Mouse (Mus musculus): ENCODE data around the gene Trpv1.

Gene Trpv1

DNA sequence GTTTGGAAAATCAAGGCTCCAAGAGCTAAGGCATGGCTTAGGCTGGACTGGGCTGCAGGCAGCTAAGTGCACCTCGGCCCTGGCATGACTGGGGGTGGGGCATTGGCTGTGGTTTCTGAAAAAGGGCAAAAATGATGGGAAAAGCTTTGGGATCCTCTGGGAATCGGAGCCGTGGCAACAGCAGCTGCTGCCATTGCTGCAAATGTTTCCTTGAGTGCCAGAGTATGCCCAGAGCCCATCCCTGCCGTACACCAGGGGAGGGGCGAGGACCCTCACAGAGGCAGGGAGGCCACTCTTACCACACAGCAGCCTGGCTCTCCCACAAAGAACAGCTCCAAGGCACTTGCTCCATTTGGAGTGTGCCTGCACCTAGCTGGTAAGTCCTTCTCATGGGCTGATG lies at the start of gene Trpv1:
Gene Trpv1, plus strand, starts transcription at position 301 of the 400 bp plus-strand sequence.
- DNase-seq (ENCODE audit: low spot score): no peak

DNA sequence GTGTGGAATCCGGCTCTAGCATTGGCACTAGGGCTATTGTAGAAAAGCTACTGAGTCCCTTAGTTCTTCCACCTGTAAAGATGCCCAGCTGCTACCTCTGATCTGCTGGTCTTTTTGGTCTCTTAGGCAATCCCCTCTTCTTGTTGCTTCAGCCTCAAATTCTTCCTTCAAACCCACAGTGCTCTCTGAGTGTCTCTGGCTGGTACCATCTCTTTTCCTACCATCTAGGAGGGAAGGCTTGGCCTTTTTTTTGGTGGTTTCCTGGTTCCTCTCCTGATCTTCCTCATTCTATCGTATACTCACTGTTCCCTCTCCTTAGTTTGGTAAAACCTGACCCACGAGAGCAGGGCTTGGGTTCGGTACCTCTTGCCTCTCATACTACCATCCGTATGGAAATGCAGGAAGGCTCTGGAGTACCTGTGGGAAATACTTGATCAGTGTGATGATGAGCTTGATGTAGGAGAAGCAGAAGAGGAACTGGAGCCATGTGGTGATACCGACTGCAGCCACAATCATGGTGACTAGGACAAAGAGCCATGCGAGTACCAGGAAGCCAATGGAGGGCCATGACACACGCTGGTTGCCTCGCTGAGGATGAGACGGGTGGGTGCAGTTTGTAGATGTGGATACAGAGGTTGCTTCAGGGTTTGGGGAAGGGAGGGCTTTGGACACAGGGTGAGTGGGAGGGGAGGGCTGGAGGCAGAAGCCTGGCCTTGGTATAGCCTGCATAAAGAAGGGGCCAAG lies 48.0 kb upstream of the Trpv1 start:
- DNase-seq (ENCODE audit: low spot score): no peak

DNA sequence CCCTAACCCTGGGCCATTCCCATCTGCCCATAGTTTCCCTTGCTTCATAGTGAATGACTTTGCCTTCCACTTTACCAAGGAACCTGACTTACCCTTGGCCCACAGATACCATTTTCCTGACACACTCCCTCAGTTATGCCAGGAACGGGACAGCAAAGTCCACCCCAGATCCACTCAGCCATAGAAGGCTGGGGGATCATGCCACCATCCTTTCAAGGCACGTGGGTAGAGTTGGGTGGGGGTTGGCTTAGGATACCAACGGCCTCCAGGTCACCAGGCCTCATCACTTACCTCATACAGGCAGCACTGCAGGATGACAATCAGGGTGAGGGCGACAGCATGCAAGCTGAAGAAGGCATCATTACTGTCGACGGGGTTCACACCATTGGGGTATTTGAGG lies 46.9 kb upstream of the Trpv1 start:
- DNase-seq (ENCODE audit: low spot score): no peak

DNA sequence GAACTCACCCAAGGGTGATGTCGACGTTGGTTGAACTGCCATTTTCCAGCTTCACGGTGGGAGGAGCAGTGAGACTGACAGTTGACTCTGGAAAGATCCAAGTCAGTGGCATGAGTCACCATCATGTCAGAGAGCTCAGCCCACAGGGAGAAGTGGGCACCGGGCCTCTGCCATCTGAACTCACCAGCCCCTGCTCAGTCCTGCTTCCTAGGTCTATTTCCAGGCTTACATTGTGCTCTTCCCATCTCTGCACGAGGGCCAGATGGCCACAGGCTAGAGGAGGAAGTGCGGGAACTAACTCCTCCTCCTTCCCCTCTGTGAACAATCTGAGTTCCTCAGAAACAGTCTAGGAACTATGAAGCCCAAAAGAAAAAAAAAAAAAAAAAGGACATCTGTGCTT lies 41.0 kb upstream of the Trpv1 start:
- no peak for DNase-seq (ENCODE audit: low spot score)

DNA sequence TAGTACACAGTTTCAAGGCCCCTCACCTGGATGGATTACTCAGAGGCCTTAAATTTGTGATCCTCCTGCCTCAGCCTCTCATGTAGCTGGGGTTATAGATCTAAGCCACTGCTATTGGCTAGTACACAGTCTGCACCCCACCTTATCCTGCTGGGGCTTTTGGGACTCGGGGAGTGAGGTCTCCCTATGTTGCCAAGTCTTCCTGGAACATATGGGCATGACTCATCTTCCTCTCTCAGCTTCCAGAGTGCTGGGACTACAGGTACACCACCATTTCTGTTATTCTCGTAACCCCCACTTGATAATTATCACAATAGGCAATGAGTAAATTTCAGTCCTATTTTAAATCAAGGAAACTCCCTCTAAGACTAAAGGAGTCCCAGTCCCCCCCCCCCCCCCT lies 39.6 kb upstream of the Trpv1 start:
- DNase-seq (ENCODE audit: low spot score): no peak

DNA sequence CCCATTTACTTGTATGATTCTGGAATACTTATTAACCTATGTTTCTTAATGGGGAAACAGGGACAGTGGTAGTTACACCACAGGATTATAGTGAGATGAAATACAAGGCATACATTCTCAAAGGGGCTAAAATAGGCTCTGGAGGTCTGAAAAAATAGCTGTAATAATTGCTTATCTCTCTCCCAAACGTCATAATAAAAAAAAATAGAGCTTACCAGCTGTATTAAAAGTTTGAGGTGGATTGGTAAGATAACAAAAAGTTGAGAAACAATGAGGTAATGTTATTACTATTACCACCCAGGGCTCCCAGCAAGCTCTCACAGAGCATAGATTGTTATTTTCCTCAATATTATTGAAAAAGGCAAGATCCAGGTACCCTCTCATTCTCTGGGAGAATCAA lies 35.9 kb upstream of the Trpv1 start:
- DNase-seq (ENCODE audit: low spot score): no peak

DNA sequence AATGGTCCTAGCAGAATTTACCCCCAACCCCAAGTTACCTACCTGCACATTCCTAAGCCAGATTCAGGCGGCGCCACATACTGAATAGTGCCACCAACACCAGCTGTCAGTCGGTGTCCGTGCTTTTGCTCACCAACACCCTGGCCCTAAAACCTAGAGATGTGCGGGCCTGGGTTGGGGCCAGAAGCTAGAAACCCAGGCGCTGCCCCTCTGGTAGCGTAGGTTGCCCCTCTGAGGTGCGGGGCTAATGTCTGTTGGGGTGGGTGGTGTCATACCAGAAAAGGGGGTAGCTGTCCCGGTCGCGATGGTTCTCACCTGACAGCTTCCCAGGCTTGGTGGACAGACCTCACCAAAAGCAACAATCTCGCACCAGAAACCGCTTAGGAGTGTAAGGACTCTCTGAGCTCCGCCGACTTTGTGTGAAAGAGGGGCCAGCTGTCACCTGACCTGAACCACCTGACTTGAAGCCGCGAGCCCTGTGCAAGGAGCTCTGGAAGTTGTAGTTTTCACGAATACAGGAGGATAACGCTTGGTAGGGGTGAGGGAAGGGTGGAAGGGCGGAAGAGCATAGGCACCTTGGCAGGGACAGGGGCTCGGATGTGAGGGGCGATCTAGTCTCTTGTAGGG lies 35.4 kb upstream of the Trpv1 start, which contains the start of gene Ctns:
Gene Ctns, minus strand, starts transcription at position 440 of the 627 bp plus-strand sequence.
- peak; percentile 91 for DNase-seq (ENCODE audit: low spot score)

DNA sequence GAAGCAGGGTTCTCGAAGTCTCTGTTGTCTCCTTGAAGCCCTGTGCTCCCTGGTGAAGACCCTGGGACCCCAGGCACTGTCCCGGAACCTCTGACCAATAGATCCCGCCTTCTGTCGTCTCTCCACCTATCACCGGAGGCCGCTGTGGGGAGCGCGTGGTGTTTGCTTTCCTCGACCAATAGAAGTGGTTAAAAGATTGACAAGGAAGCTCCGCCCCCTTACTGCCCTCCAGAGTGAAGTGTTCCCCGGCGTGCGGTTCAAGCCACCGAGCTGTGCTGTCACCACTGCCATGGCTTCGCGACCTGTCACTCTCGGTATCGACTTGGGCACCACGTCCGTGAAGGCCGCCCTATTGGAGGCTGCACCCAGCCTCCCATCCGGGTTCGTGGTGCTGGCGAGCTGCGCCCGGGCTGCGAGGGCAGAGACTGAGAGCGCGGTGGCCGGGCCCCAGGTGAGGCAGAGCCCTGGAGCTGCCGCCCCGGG lies 34.8 kb upstream of the Trpv1 start, which contains the start of gene Shpk:
Gene Shpk, plus strand, starts transcription at position 231 of the 483 bp plus-strand sequence.
- DNase-seq (ENCODE audit: low spot score): peak; percentile 97

DNA sequence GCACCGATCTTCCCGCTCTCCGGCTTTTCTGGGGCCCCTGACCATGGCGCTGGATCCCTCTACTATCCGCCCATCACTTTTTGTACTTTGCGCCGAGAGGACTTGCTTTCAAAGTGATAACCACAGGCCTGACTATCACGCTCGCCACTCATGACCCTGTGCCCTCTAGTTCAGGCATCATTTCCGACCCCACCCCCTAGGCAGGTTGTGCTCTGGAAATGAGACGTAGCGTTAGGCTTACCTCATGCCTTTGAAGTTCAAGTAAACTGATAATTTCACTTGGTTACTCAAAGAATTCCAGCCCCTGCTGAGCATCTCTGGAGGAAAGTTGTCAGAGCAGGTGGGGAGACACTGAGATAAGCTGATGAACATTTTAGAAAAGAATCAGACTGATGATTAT lies 34.2 kb upstream of the Trpv1 start:
- peak; percentile 51 for DNase-seq (ENCODE audit: low spot score)

DNA sequence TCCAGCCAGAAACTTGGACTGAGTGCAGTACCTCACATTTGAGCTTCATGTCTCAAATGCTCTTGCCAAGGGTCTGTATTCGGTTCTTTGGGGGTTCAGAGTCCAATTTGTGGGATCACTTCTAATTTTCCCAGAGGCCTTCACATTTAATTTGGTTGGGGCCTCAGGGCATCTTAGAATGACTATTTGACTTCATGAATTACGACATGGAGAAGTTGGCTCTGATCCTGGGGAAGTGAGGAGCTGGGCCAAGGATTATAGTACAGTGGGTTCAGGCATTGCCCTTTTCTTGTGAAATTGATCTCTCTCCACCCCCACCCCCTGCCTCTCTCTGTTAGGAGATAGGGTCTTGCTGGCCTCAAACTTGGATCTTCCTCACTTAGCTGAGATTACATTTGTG lies 33.1 kb upstream of the Trpv1 start:
- DNase-seq (ENCODE audit: low spot score): no peak

DNA sequence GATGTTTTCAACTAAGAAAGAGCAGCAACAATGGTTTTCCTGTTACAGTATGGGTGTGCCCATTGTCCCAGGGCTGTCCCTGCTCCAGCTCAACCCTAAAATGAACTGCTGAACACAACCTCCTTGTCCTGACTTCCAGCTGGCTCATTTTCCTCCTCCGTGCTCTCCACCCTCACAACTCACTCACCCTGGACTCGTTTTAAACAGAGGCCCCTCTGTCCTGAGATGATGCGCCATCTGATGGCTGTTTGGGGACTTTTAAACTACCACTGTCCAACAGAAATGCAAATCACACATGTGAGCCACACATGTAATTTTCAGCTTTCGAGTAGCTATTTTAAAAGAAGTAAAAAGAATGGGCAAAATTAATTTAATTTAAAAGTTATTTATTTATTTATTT lies 32.5 kb upstream of the Trpv1 start:
- DNase-seq (ENCODE audit: low spot score): no peak

DNA sequence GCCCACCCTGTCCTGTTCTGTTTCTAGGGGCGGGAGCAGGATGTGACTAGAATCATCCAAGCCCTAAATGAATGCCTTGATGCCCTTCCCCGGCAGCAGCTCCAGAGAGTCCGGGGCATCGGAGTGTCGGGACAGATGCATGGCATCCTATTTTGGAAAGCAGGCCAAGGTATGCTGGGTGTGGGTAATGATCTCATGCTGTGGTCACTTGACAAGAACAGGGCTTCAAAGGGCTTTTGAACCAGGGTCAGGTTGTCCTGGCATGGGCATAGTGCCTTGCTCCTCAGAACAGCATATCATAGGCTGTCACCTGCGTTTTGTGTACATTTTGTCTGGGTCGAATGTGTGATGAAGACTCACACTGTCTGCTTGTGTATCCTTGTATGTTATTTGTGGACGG lies 30.2 kb upstream of the Trpv1 start:
- no peak for DNase-seq (ENCODE audit: low spot score)

DNA sequence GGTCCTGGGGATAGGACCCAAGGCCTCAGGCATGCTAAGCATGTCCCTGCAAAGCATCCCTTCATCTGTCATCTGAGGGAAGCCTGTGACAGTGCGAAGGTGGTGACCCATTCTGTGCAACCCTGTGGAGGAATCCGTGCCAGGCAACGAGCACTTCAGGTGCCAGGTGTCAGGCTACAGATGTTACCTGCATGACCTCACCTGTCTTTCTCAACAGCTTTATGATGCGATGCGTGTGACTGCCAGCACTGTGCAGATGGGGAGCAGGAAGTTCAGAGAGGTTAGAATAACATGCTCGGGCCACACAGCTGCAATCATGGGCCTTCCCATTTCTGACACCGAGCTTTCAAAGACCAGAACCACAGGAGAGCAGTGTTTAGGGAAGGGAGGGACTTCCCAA lies 28.9 kb upstream of the Trpv1 start:
- no peak for DNase-seq (ENCODE audit: low spot score)

DNA sequence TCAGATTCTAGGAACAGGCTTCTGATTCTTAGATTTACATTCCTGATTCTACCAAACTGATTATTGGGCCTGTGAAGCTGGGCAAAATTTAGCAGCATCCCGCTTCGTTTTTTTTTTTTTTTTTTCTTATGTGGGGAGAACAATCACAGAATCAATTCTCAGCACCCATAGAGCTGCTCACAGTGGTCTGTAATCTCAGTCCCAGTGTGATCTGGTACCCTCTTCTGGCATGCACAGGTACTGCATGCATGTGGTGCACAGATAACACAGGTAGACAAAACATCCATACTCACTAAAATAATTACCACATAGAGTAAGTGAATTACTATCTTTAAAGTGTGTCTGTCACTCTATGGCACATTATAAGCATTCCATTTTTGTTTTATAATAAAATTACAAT lies 26.5 kb upstream of the Trpv1 start:
- no peak for DNase-seq (ENCODE audit: low spot score)

DNA sequence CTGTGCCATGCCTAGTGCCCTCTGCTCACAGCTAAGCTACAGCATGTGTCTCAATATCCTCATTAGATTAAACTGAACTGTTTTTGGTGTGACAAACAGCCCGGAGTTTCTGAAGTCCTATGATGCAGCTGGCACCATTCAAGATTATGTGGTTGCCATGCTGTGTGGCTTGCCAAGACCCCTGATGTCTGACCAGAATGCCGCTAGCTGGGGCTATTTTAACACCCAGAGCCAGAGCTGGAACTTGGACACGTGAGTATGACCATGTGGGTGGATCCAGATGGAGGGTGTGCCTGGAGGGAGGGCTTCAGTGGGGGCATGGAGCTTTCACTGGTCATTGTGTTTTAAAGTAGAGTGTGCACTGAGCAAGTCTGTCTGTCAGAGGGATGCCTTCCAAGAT lies 20.1 kb upstream of the Trpv1 start:
- no peak for DNase-seq (ENCODE audit: low spot score)

DNA sequence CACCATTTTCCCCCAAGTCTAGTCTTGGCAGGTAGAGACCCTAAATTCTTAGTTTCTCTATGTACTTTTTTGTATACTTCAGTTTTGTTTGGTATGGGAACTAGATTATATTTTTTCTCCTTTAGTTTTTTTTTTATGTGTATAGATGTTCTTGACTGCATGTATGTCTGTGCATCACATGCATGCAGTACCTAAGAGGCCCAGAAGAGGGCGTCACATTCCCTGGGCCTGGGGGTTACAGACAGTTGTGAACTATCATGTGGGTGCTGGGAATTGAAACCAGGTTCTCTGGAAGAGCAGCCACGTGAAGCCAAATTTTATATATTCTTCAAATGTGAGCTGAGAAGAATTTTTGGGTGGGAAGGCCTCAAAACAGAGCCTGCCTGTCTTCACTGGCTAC lies 14.4 kb upstream of the Trpv1 start:
- no peak for DNase-seq (ENCODE audit: low spot score)

DNA sequence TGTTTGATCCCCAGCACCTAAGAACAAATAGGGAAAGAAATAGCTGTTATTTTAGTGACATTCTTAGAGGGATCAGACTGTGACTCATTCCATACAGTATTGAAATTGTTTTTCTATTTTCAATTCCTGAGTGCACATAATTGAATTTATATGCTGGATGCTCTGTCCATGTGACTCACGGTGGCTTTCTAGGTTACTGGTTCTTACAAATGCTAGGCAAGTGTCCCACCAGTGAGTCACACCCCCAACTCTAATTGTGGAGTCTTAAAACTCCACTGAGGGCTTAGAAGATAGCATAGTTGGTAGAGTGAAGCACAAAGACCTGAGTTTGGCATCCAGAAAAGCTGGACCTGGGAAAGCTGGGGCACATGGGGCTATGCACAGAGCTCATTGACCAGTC lies 13.4 kb upstream of the Trpv1 start:
- DNase-seq (ENCODE audit: low spot score): no peak

DNA sequence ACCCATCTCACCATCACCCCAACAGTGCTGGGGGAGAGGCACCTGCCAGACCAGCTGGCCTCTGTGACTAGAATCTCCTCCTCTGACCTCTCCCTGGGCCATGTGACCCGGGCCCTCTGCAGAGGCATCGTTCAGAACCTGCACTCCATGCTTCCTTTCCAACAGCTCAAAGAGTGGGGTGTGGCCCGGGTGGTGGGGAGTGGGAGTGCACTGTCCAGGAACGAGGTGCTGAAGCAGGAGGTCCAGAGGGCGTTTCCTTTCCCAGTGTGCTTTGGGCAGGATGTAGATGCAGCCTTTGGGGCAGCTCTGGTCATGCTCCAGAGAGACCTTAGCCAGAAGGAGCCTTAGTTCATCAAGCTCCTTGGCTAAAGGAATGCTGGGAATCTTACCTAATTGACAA lies 11.2 kb upstream of the Trpv1 start:
- no peak for DNase-seq (ENCODE audit: low spot score)

DNA sequence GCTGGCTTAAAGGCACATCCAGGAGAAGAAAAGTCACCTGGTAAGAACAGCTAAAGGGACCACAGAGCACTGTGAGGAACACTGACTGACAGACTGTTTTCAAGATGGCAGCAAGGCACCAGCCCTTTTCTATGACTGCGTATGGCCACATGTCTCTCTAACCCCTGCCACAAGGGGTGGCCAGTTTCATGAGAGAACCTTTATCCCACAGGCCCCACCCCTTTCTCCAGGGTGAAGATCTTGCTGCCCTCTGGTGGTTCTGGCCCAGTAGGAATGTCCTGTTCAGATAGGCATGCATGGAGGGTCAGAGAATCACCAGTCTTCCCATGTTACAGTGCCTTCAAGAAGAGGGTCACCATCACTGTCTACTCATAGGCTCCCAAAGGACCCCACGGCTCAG lies 10.1 kb upstream of the Trpv1 start:
- DNase-seq (ENCODE audit: low spot score): no peak

DNA sequence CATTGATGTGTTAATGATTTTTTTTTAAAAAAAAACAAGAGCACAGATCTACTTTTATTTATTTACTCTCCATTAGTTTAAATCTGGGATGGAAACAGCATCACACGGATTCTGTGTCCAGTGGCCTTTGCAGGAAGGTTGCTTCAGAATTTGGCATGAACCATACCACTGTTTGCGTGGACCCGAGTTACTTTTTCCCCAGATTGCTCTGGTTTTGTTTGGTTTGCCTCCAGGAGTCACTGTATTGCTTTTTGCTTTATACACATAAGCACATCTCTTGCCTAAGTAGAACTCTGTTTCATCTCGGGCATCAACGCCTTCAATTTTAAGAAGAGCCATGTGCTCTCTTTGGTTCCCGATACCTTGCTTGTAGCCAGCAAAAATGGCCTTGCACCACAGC lies 8.2 kb upstream of the Trpv1 start:
- no peak for DNase-seq (ENCODE audit: low spot score)

DNA sequence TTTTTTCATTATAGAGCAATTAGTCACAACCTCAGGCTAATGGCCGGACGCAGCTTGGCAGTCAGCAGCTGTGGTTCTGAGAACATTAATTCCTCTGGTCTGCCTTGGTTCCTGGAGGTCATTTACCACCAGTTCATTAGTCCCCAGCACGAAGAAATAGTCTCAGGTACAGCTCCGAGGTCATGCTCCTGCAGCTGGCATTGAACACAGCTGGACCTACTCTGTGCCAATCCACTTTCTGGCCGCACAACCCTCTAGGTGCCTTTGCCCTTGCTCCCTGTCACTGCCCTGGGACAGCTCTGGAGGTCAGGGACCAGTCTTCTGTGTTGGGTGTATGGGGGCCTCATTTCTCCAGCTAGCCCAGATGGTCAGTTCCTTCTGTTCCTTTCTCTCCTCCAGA lies 5.2 kb upstream of the Trpv1 start:
- DNase-seq (ENCODE audit: low spot score): no peak

DNA sequence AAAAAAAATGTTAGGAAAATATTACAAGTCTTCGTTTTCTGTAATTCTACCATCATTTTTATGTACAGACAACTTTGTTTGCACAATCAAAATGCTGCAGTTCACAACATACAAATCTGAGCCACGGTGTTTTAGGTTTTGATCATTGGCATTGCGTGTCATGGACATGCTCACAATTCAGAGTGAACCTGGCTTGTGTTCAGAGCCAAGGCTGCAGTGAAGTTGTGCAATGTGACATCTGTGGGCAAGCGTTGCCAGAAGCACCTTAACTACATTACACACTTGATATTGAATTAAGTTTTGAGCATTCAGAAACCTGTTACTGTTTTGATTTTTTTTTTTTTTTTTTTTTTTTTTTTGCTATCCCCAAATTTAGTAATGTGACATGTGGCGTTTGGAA lies 4.0 kb upstream of the Trpv1 start:
- DNase-seq (ENCODE audit: low spot score): no peak

DNA sequence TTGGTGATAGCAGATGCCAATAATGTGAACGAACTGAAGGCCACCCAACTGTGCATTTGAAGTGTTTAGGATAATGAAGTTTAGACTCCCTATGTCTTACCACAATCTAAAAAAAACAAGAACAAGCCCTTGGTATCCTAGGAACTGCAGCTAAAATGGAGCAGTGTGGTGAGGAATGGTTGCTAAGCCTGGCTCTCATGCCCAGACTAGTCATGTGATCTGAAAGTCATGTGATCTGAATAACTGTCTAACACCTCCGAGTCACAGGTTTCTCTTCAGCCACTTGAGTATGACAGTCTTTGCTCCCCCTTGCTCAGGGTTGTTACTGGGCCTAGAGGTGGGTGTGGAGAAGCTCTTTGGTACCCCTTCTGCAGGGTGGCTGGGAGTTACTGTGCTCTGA lies 1.6 kb upstream of the Trpv1 start:
- DNase-seq (ENCODE audit: low spot score): no peak
